Comparison of ENCODE assay signal across 31 mouse cellular contexts in the genomic region with DNA sequence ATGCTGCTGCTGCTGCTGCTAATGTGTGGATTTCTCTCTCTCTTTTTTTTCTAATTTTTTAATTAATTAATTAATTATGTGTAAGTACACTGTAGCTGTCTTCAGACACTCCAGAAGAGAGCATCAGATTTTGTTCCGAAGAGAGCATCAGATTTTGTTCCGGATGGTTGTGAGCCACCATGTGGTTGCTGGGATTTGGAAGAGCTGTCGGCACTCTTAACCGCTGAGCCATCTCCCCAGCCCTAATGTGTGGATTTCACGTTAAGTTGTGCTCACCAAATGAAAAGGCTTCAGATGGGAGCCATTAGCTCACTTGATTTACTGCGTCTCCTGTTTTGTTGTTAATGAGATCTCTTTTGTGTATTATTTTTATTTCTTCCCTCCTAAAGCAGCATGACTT. TPM values are rescaled to one million over a fixed set of nuclear protein-coding genes. Genes with fewer than 3 reads are reported as not detected.
A peak's percentile ranks its signal among the peaks of the same experiment; 100 is the strongest.
DNase-seq lines count a peak whose midpoint lies in the region; ATAC-seq and TF ChIP-seq lines count a peak whose summit lies in the region.
"Had no signal": no experiment of that assay in that cellular context is flagged by ENCODE, and none has a peak within 500 bp of the region (broad histone marks: within the 10 kb centered on the region; RNA-seq: fewer than 3 reads in every experiment).

No protein-coding gene starts in this region.

- H3K4me3 ChIP-seq in heart, embryonic 12.5 days, result no peak overlapping the region
- no peak overlapping the region for H3K4me3 ChIP-seq in kidney, postnatal 0 days (replicated peaks; ENCODE audit: low read depth, low read length)
- no peak overlapping the region for H3K4me3 ChIP-seq in kidney, embryonic 15.5 days (replicated peaks)
- H3K4me3 ChIP-seq in neural tube, embryonic 12.5 days, result no peak overlapping the region
- H3K4me3 ChIP-seq: embryonic facial prominence, embryonic 10.5 days; embryonic facial prominence, embryonic 15.5 days; forebrain, embryonic 12.5 days; gastrocnemius, adult 2 months; heart, adult 2 months; heart, embryonic 13.5 days; intestine, embryonic 15.5 days; limb, embryonic 13.5 days; midbrain, embryonic 13.5 days; stomach, embryonic 15.5 days had no signal

- ATAC-seq in heart, embryonic 12.5 days (ENCODE audit: insufficient number of reproducible peaks, low FRiP score), result no peak
- ATAC-seq in kidney, postnatal 0 days (replicated peaks; ENCODE audit: low FRiP score, low read depth), result no peak
- no peak for ATAC-seq in kidney, embryonic 15.5 days (replicated peaks; ENCODE audit: low FRiP score)
- peak; percentile 50; the same call in 1 of the 2 replicates for ATAC-seq in neural tube, embryonic 12.5 days (ENCODE audit: low FRiP score, low read depth)
- ATAC-seq: intestine, embryonic 15.5 days; midbrain, embryonic 13.5 days had no signal

- H3K4me2 ChIP-seq in heart, embryonic 12.5 days, result no peak overlapping the region
- H3K4me2 ChIP-seq in kidney, postnatal 0 days (ENCODE audit: low read length), result no peak overlapping the region
- H3K4me2 ChIP-seq in kidney, embryonic 15.5 days, result no peak overlapping the region
- no peak overlapping the region for H3K4me2 ChIP-seq in neural tube, embryonic 12.5 days (replicated peaks)
- H3K4me2 ChIP-seq: embryonic facial prominence, embryonic 15.5 days; forebrain, embryonic 12.5 days; heart, embryonic 13.5 days; intestine, embryonic 15.5 days; limb, embryonic 13.5 days; midbrain, embryonic 13.5 days; stomach, embryonic 15.5 days had no signal

- 91% methylated on average over 6 of the region's 6 CpGs for WGBS in heart, embryonic 12.5 days
- 79% methylated on average over 6 of the region's 6 CpGs for WGBS in kidney, postnatal 0 days
- 76% methylated on average over 6 of the region's 6 CpGs for WGBS in kidney, embryonic 15.5 days
- 47% methylated on average over 6 of the region's 6 CpGs for WGBS in neural tube, embryonic 12.5 days

- H3K27ac ChIP-seq in heart, embryonic 12.5 days (ENCODE audit: poor library complexity, severe bottlenecking), result no peak overlapping the region
- H3K27ac ChIP-seq in kidney, postnatal 0 days, result no peak overlapping the region
- H3K27ac ChIP-seq in kidney, embryonic 15.5 days, result no peak overlapping the region
- no peak overlapping the region for H3K27ac ChIP-seq in neural tube, embryonic 12.5 days
- H3K27ac ChIP-seq: embryonic facial prominence, embryonic 10.5 days; embryonic facial prominence, embryonic 15.5 days; forebrain, embryonic 12.5 days; gastrocnemius, adult 2 months; heart, adult 2 months; heart, embryonic 13.5 days; intestine, embryonic 15.5 days; limb, embryonic 13.5 days; liver, embryonic 14.5 days; macrophage; midbrain, embryonic 13.5 days; stomach, embryonic 15.5 days had no signal

- H3K4me1 ChIP-seq in heart, embryonic 12.5 days (replicated peaks), result no peaks in the 10 kb centered on the region
- H3K4me1 ChIP-seq in kidney, postnatal 0 days (replicated peaks; ENCODE audit: insufficient read depth, low read length), result no peaks in the 10 kb centered on the region
- no peaks in the 10 kb centered on the region for H3K4me1 ChIP-seq in kidney, embryonic 15.5 days
- H3K4me1 ChIP-seq in neural tube, embryonic 12.5 days, result no peaks in the 10 kb centered on the region
- H3K4me1 ChIP-seq: embryonic facial prominence, embryonic 15.5 days; forebrain, embryonic 12.5 days; heart, embryonic 13.5 days; intestine, embryonic 15.5 days; limb, embryonic 13.5 days; midbrain, embryonic 13.5 days; stomach, embryonic 15.5 days had no signal

- no peaks in the 10 kb centered on the region for H3K9me3 ChIP-seq in heart, embryonic 12.5 days (replicated peaks)
- no peaks in the 10 kb centered on the region for H3K9me3 ChIP-seq in kidney, postnatal 0 days (replicated peaks; ENCODE audit: low read length)
- H3K9me3 ChIP-seq in kidney, embryonic 15.5 days (replicated peaks), result no peaks in the 10 kb centered on the region
- no peaks in the 10 kb centered on the region for H3K9me3 ChIP-seq in neural tube, embryonic 12.5 days
- H3K9me3 ChIP-seq: embryonic facial prominence, embryonic 10.5 days; embryonic facial prominence, embryonic 15.5 days; forebrain, embryonic 12.5 days; heart, embryonic 13.5 days; intestine, embryonic 15.5 days; limb, embryonic 13.5 days; midbrain, embryonic 13.5 days; stomach, embryonic 15.5 days had no signal

- H3K36me3 ChIP-seq in heart, embryonic 12.5 days, result peaks cover 85% of the 10 kb centered on the region
- H3K36me3 ChIP-seq in kidney, postnatal 0 days (ENCODE audit: insufficient read depth, low read length), result peaks cover 56% of the 10 kb centered on the region
- H3K36me3 ChIP-seq in kidney, embryonic 15.5 days, result peaks cover 91% of the 10 kb centered on the region
- H3K36me3 ChIP-seq in neural tube, embryonic 12.5 days, result peaks cover 66% of the 10 kb centered on the region

- no peaks in the 10 kb centered on the region for H3K27me3 ChIP-seq in heart, embryonic 12.5 days (replicated peaks)
- H3K27me3 ChIP-seq in kidney, postnatal 0 days (ENCODE audit: insufficient read depth, low read length), result no peaks in the 10 kb centered on the region
- H3K27me3 ChIP-seq in kidney, embryonic 15.5 days, result no peaks in the 10 kb centered on the region
- no peaks in the 10 kb centered on the region for H3K27me3 ChIP-seq in neural tube, embryonic 12.5 days (replicated peaks)
- H3K27me3 ChIP-seq: embryonic facial prominence, embryonic 15.5 days; forebrain, embryonic 12.5 days; heart, embryonic 13.5 days; intestine, embryonic 15.5 days; limb, embryonic 13.5 days; midbrain, embryonic 13.5 days; stomach, embryonic 15.5 days had no signal

- TF ChIP-seq CTCF in kidney, postnatal 0 days (IDR thresholded peaks at IDR 0.05; ENCODE audit: low read depth), result no peak

- H3K9ac ChIP-seq in heart, embryonic 12.5 days, result no peak overlapping the region
- no peak overlapping the region for H3K9ac ChIP-seq in kidney, postnatal 0 days (ENCODE audit: low read depth, low read length)
- no peak overlapping the region for H3K9ac ChIP-seq in kidney, embryonic 15.5 days
- no peak overlapping the region for H3K9ac ChIP-seq in neural tube, embryonic 12.5 days
- H3K9ac ChIP-seq: embryonic facial prominence, embryonic 15.5 days; forebrain, embryonic 12.5 days; heart, embryonic 13.5 days; intestine, embryonic 15.5 days; limb, embryonic 13.5 days; liver, embryonic 14.5 days; midbrain, embryonic 13.5 days; stomach, embryonic 15.5 days had no signal

- peak; percentile 19 for DNase-seq in heart, adult 11 months
- peak; percentile 18 for DNase-seq in kidney, postnatal 0 days (ENCODE audit: low spot score)
- no peak for DNase-seq in neural tube, embryonic 10.5 days (ENCODE audit: extremely low spot score, low spot score)
- DNase-seq in yolk sac, embryonic 10.5 days (ENCODE audit: low spot score), result no peak
- no peak for DNase-seq in spleen, adult 18-20 months
- DNase-seq: adrenal gland, postnatal 25 days; cerebellum, adult 8-10 months; cerebellum, postnatal 25 days; gastrocnemius, adult 2 months; gastrocnemius, postnatal 36 days; heart, adult 2 months; heart, postnatal 10 days; kidney, adult 2 months; kidney, postnatal 10 days; lung, adult 2 months; lung, postnatal 10 days; retina, postnatal 1 day; right cerebral cortex, postnatal 14 days had no signal

RNA-seq across cellular contexts. Expression of a gene that starts 59.9 kb away (rescaled TPM):
- polyA plus RNA-seq in heart, embryonic 12.5 days (2016; fragmentation: Nextera tagmentation; extraction: Ambion mirVana), result 61.6 and 68.4 TPM in 2 replicates
- polyA plus RNA-seq in kidney, postnatal 0 days (2015; fragmentation: Nextera tagmentation; extraction: Ambion mirVana), result 47.6 TPM in 2 replicates
- 85.3 and 87.5 TPM in 2 replicates for polyA plus RNA-seq in kidney, embryonic 15.5 days (2015; fragmentation: Nextera tagmentation; extraction: Ambion mirVana)
- polyA plus RNA-seq in neural tube, embryonic 12.5 days (2016; fragmentation: Nextera tagmentation; extraction: Ambion mirVana), result 74.6 and 80.9 TPM in 2 replicates

Comparison
In these comparisons a context has a peak if more than half of its experiments do, and no peak if none do; other contexts are left out.
1. DNase-seq: peak in heart, adult 11 months (single experiment) and kidney, postnatal 0 days (single experiment); none in neural tube, embryonic 10.5 days (single experiment), yolk sac, embryonic 10.5 days (single experiment) and spleen, adult 18-20 months (0 of 2).